Mouse (Mus musculus): ENCODE results near the gene Ptchd4. TPM values are rescaled to one million over a fixed set of nuclear protein-coding genes. Genes with fewer than 3 reads are reported as not detected.

Ptchd4 gene
- polyA plus RNA-seq, 1 experiment = 1.8 TPM

DNA sequence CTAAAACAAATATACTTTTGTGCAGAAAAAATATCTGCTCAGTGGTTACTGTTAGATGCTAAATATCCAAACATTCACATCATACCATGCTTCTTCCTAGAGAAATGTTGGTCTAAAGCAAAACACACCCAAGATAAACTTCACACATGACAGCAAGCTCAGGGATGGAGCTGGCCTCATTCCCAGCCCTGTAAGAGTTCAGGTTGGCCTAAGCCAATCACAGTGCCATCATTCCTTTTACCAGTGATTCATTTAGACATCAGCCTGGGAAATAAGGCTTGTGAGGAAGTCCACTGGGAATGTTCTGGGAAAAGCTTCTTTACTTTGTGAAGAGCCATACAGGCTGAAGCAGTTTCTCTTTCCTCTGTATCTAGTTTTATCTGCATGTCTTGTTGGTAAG, 5.6 kb upstream of the Ptchd4 start:
- no peak for DNase-seq (ENCODE audit: low read depth)

DNA sequence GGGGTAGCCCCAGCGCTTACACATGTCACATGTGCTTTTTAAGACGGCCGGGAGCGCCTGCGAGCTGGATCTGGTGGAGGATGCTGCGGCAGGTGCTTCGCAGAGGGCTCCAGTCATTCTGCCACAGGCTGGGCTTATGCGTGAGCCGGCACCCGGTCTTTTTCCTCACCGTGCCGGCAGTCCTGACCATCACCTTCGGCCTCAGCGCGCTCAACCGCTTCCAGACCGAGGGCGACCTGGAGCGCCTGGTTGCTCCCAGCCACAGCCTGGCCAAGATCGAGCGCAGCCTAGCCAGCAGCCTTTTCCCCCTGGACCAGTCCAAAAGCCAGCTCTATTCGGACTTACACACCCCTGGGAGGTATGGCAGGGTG, 850 bp downstream of the Ptchd4 start:
- TF ChIP-seq POLR2A (IDR thresholded peaks at IDR 0.05; ENCODE audit: borderline replicate concordance, extremely low read depth, insufficient read depth, insufficient read length, poor library complexity, severe bottlenecking) = no peak
- no peak for TF ChIP-seq CTCF (IDR thresholded peaks at IDR 0.05; ENCODE audit: borderline replicate concordance, extremely low read depth, insufficient read depth, insufficient read length)
- no peak for DNase-seq (ENCODE audit: low read depth)

More for the DNA sequence above, 5.6 kb upstream of the Ptchd4 start:
- TF ChIP-seq POLR2A (IDR thresholded peaks at IDR 0.05; ENCODE audit: borderline replicate concordance, extremely low read depth, insufficient read depth, insufficient read length, poor library complexity, severe bottlenecking) = no peak
- no peak for TF ChIP-seq CTCF (IDR thresholded peaks at IDR 0.05; ENCODE audit: borderline replicate concordance, extremely low read depth, insufficient read depth, insufficient read length)

DNA sequence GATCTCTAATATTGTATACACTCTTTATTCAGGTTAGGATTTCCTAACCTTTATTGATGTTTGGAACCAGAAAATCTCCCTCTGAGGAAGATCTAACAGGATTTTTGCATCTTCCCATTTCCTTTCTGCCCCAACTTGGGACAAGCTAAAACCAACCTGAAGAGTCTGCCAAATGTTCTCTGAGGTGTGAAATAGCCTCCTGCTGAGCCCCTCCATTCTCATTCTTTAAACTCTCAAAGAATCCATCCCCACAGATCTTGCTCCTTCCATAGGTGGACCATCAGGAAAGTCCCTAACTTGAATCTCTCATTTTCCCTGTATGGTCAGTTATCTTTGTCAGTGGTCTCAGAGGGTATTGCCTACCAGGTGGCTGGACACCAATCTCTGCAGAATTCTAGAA, 20.0 kb downstream of the Ptchd4 start:
- DNase-seq (ENCODE audit: low read depth) = no peak
- no peak for TF ChIP-seq CTCF (IDR thresholded peaks at IDR 0.05; ENCODE audit: borderline replicate concordance, extremely low read depth, insufficient read depth, insufficient read length)
- no peak for TF ChIP-seq POLR2A (IDR thresholded peaks at IDR 0.05; ENCODE audit: borderline replicate concordance, extremely low read depth, insufficient read depth, insufficient read length, poor library complexity, severe bottlenecking)

DNA sequence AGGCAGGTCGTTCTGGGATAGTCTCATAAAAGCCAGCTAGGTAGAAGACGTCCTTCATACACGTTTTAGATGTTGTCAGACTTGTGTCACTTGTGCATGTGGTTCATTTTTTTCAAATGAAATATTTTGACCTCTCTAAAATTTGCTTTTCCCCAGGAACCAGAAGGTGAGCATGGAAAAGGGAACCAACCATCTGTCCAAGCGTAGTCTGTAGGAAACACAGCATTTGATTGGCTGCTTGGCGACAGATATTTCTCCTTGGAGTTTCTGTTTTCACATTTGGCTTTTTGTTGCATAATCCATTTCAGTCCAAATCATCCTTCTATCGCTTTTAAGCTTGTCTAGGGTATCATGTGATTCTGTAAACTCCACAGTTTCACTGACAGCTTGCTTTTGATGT, 20.8 kb downstream of the Ptchd4 start:
- no peak for TF ChIP-seq POLR2A (IDR thresholded peaks at IDR 0.05; ENCODE audit: borderline replicate concordance, extremely low read depth, insufficient read depth, insufficient read length, poor library complexity, severe bottlenecking)
- no peak for TF ChIP-seq CTCF (IDR thresholded peaks at IDR 0.05; ENCODE audit: borderline replicate concordance, extremely low read depth, insufficient read depth, insufficient read length)
- no peak for DNase-seq (ENCODE audit: low read depth)

DNA sequence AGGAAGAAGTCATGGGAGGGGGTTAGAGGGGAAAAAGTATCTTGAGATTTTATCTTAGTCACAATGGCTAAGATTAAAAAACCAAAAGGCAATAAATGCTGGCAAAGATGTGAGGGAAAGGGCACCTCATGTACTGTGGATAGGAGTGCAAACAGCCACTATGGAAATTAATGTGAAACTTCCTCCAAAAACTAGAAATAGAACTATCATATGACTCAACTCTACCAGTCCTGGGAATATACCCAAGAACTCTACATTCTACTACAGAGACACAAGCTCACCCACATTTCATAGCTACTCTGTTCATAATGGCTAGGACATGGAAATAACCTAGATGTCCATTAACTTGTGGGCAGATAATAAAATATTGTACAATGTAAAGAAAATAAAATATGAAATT, 30.3 kb downstream of the Ptchd4 start:
- no peak for DNase-seq (ENCODE audit: low read depth)
- no peak for TF ChIP-seq CTCF (IDR thresholded peaks at IDR 0.05; ENCODE audit: borderline replicate concordance, extremely low read depth, insufficient read depth, insufficient read length)
- no peak for TF ChIP-seq POLR2A (IDR thresholded peaks at IDR 0.05; ENCODE audit: borderline replicate concordance, extremely low read depth, insufficient read depth, insufficient read length, poor library complexity, severe bottlenecking)

DNA sequence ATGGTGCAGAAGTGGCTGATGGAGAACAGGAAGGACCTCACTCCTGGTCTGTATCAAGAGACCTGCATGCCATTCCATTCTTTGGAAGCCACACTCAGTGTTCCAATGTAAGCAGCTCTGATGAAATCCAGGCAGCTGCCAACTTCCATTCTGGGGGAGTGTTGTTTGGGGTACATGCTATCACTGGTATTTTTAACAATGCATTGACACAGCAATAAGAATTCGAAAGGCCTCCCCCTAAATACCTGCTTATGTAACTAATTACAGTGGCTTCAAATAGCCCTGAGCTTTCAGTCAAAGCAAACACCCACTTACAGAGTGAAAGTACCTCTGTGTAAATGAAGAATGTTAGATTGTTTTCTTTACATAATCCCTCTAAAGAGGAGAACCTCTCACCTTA, 42.7 kb downstream of the Ptchd4 start:
- DNase-seq (ENCODE audit: low read depth) = no peak
- no peak for TF ChIP-seq POLR2A (IDR thresholded peaks at IDR 0.05; ENCODE audit: borderline replicate concordance, extremely low read depth, insufficient read depth, insufficient read length, poor library complexity, severe bottlenecking)
- no peak for TF ChIP-seq CTCF (IDR thresholded peaks at IDR 0.05; ENCODE audit: borderline replicate concordance, extremely low read depth, insufficient read depth, insufficient read length)

DNA sequence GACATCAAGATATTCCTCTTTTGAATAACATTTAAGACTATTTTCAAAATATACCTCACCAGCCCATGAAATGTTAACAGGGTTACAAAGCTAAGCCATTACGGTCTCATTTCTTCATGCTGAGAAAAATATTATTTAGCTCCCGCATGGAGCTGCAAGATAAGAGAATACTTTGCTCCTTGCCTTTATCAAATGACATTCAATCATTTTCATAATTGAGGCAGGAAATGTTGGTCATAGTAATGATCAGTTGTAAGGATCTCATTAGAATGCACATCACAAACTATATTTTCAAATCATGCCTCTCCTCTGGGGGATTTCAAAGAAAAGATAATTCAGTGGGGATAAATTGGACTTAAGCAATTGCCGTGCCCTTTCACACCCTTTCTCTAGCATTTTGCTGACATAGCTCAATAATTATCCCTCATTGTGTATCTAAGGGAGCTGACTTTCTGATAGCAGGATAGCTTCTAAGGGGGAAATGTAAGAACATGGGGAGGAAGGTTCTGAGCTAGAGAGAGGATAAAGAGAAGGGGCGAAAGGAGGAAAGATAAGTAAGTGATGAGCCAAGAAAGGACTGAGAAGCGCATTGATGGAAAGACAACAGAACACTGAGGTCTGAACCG, 47.5 kb downstream of the Ptchd4 start:
- peak; percentile 73 for DNase-seq (ENCODE audit: low read depth)
- TF ChIP-seq POLR2A (IDR thresholded peaks at IDR 0.05; ENCODE audit: borderline replicate concordance, extremely low read depth, insufficient read depth, insufficient read length, poor library complexity, severe bottlenecking) (no peak), CTCF (IDR thresholded peaks at IDR 0.05; ENCODE audit: borderline replicate concordance, extremely low read depth, insufficient read depth, insufficient read length) (no peak)

DNA sequence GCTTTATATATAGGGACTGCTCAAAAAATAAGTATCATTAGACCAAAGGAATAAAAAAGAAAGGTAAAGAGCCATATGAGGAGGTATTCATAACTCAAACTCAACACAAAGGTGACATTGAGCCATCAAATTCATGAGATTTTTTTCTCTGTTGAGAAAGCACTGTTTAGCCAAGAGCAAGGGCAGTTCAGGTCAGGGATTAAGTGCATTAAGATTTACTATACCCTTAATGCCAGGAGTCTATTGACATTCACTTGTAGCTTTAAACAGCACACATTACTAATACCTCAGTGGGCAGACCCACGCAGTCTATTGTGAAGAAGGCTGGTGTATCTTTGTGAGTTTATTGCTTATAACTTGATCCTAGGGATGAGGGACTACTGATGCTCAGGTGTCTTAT, 49.0 kb downstream of the Ptchd4 start:
- no peak for DNase-seq (ENCODE audit: low read depth)
- TF ChIP-seq CTCF (IDR thresholded peaks at IDR 0.05; ENCODE audit: borderline replicate concordance, extremely low read depth, insufficient read depth, insufficient read length) (no peak), POLR2A (IDR thresholded peaks at IDR 0.05; ENCODE audit: borderline replicate concordance, extremely low read depth, insufficient read depth, insufficient read length, poor library complexity, severe bottlenecking) (no peak)

DNA sequence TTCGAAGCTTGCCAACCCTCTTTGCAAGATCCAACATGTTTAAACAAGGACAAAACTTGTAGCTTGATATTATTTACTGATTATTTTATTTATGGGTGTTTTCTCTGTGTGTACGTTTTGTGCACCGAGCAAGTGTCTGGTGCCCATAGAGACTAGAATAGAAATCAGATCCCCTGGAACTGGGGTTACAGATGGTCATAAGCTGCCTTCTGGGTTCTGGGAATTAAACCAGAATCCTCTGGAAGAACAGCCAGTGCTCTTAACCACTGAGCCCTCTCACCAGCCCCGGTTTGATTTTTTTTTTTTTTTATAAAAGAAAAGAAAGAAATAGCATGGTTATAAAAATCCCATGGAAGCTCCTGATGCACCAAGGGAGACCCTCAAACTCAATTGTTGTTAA, 59.1 kb downstream of the Ptchd4 start:
- DNase-seq (ENCODE audit: low read depth) = no peak
- no peak for TF ChIP-seq POLR2A (IDR thresholded peaks at IDR 0.05; ENCODE audit: borderline replicate concordance, extremely low read depth, insufficient read depth, insufficient read length, poor library complexity, severe bottlenecking)
- TF ChIP-seq CTCF (IDR thresholded peaks at IDR 0.05; ENCODE audit: borderline replicate concordance, extremely low read depth, insufficient read depth, insufficient read length) = no peak

DNA sequence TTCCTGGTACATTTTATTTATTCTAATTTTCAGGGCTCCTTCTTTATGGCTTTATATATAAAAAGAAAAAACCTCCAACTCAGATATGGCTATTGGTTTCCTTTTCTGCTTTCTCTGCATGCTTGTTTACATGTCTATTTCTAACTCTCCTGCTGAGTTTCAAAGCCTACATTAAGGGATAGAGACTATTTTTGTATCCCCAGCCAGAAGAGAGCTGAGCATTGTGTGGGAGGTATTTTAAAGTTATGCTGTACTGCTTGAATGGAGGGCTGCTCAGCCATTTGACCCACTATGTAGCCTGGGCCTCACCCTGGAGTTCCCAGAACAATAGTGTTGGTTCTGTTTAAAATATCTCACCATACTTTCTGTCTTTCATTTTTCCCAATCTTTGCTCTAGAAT, 77.3 kb downstream of the Ptchd4 start:
- no peak for TF ChIP-seq CTCF (IDR thresholded peaks at IDR 0.05; ENCODE audit: borderline replicate concordance, extremely low read depth, insufficient read depth, insufficient read length)
- no peak for TF ChIP-seq POLR2A (IDR thresholded peaks at IDR 0.05; ENCODE audit: borderline replicate concordance, extremely low read depth, insufficient read depth, insufficient read length, poor library complexity, severe bottlenecking)
- no peak for DNase-seq (ENCODE audit: low read depth)

DNA sequence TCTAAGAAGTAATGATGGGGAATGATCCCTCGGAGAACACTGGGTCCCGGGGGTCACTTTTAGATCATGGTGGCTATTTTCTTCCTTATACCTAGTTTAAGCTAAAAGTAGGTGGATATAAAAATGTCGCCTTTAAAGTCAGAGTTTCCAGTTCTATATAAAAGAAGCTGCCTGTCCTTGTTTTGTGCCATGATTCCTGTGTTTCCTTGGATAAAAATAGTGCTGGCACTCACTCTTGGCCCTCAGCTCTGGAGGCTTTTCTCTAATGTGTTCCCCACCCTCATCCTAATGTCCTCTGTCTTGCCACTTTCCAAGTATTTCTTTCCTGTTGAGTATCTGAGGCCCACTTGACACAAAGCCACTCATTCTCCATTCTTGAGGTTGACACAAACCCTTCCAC, 79.6 kb downstream of the Ptchd4 start:
- TF ChIP-seq CTCF (IDR thresholded peaks at IDR 0.05; ENCODE audit: borderline replicate concordance, extremely low read depth, insufficient read depth, insufficient read length) = no peak
- DNase-seq (ENCODE audit: low read depth) = no peak

DNA sequence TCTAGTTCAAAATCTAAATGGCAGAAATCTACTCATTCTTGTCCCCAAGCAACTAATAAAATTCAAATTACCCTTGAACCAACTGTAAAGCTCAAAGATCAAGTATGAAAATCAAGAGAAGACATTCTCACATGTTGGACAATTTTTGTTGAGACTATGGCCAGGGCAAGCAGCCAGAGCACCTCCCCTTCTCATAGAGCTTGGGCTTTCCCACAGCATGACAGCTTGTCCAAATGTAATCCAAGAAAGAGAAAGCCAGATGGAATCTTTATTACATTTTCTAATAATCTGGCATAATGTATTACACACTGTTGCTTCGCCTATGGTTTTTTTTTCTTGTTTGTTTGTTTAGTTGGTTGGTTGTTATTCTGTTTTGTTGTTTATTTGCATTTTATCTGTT, 102.7 kb downstream of the Ptchd4 start:
- no peak for TF ChIP-seq POLR2A (IDR thresholded peaks at IDR 0.05; ENCODE audit: borderline replicate concordance, extremely low read depth, insufficient read depth, insufficient read length, poor library complexity, severe bottlenecking)
- no peak for TF ChIP-seq CTCF (IDR thresholded peaks at IDR 0.05; ENCODE audit: borderline replicate concordance, extremely low read depth, insufficient read depth, insufficient read length)
- DNase-seq (ENCODE audit: low read depth) = peak; percentile 5
